Mouse (Mus musculus): ENCODE measurements around the gene Gm10271.

DNA sequence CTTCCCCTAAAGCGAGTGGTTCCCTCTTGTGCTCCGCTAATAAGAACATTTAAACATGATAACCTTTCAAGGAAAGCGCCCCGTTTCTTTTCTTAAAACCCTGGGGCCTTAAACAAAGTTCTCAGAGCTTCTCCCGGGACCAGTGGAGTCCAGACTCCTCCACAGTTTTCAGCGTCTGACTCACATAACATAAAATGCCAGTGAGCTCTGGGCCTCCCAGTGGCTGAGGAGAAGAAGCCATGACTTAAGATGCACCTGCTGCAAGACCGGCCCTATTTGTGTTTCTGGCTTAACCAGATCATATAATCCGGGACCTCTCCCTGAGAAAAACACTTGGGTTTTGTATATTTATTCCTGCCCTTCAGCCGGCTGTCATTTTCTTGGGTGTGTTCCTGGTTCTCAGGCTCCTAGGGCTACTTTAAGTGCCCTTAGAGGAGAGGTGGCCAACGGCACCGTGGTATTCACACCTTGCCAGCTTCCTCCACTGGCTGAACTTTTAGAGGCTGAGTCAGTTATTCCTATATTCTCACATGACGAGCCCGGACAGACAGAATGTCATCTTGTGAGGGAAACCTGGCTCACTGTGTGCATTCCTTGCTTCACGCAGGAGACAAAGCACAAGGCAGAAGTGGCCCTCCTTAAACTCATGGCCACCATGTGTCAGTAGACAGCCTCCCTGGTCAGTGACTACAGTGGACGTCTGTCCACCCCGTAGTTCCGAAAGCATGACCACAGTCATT lies 26.5 kb upstream of the Gm10271 start:
- no peak for TF ChIP-seq CTCF (IDR thresholded peaks at IDR 0.05; ENCODE audit: control insufficient read depth, insufficient read depth, low read length)
- no peak for TF ChIP-seq POLR2A (IDR thresholded peaks at IDR 0.05; ENCODE audit: borderline replicate concordance, control insufficient read depth, low read depth, low read length)

Data from bone marrow, adult 2 months (tissue).